23 mouse cellular contexts compared by ENCODE assay signal in genomic region chr5:72830988-72831610, GRCm38 (mm10).
"Had no signal": no experiment of that assay in that cellular context is flagged by ENCODE, and none has a peak within 500 bp of the region (broad histone marks: within the 10 kb centered on the region; RNA-seq: fewer than 3 reads in every experiment).

No protein-coding gene starts in this region.

- ATAC-seq: liver, postnatal 0 days had no signal

- H3K4me3 ChIP-seq: limb, embryonic 10.5 days; limb, embryonic 13.5 days; megakaryocyte, embryonic 14.5 days; midbrain, embryonic 10.5 days; neural tube, embryonic 12.5 days; neural tube, embryonic 15.5 days; stomach, embryonic 15.5 days had no signal

- H3K9ac ChIP-seq: limb, embryonic 13.5 days; liver, embryonic 14.5 days; liver, postnatal 0 days; lung, embryonic 14.5 days; neural tube, embryonic 12.5 days; neural tube, embryonic 15.5 days; stomach, embryonic 15.5 days had no signal

- H3K36me3 ChIP-seq: limb, embryonic 10.5 days; limb, embryonic 13.5 days; midbrain, embryonic 10.5 days; neural tube, embryonic 12.5 days; neural tube, embryonic 15.5 days; stomach, embryonic 15.5 days had no signal

- DNase-seq: kidney, adult 18-20 months; kidney, adult 9 months; kidney, postnatal 14 days; kidney, postnatal 4 days; liver; liver, postnatal 0 days; lung, embryonic 14.5 days; lung, postnatal 10 days; lung, postnatal 4 days; midbrain, embryonic 14.5 days; right cerebral cortex, adult 18-20 months; right cerebral cortex, postnatal 14 days; right cerebral cortex, postnatal 4 days; spleen, adult 18-20 months; thymus, postnatal 25 days had no signal

- H3K27me3 ChIP-seq: limb, embryonic 13.5 days; megakaryocyte, embryonic 14.5 days; neural tube, embryonic 12.5 days; neural tube, embryonic 15.5 days; stomach, embryonic 15.5 days had no signal

- H3K9me3 ChIP-seq: limb, embryonic 10.5 days; limb, embryonic 13.5 days; megakaryocyte, embryonic 14.5 days; midbrain, embryonic 10.5 days; neural tube, embryonic 12.5 days; neural tube, embryonic 15.5 days; stomach, embryonic 15.5 days had no signal

- H3K4me1 ChIP-seq: limb, embryonic 13.5 days; neural tube, embryonic 12.5 days; neural tube, embryonic 15.5 days; stomach, embryonic 15.5 days had no signal

- H3K4me2 ChIP-seq: limb, embryonic 13.5 days; lung, embryonic 14.5 days; neural tube, embryonic 12.5 days; neural tube, embryonic 15.5 days; stomach, embryonic 15.5 days had no signal

- H3K27ac ChIP-seq: limb, embryonic 10.5 days; limb, embryonic 13.5 days; liver, embryonic 14.5 days; midbrain, embryonic 10.5 days; neural tube, embryonic 12.5 days; neural tube, embryonic 15.5 days; stomach, embryonic 15.5 days had no signal
